Mouse (Mus musculus) 416B (cell line): Measurements from ENCODE around the gene Sema7a.

Experiments used
- DNase-seq: peaks from one replicate; pipeline ENCODE4 v3.0.0; 2011; ENCODE audit warnings: low read depth

The Sema7a gene

GRCm38 (mm10) chr9:57975200-57975821, 35.4 kb downstream of the Sema7a start:
- no peak for DNase-seq

- DNase-seq, result no peak
Measured at GRCm38 (mm10) chr9:57978025-57978424, 38.1 kb downstream of the Sema7a start.

GRCm38 (mm10) chr9:57978858-57979257, 38.9 kb downstream of the Sema7a start:
- DNase-seq, result no peak

GRCm38 (mm10) chr9:57980570-57980969, 40.7 kb downstream of the Sema7a start:
- no peak for DNase-seq

- DNase-seq, result no peak
Measured at GRCm38 (mm10) chr9:57985304-57985703, 45.4 kb downstream of the Sema7a start.

GRCm38 (mm10) chr9:57986293-57986692, 46.4 kb downstream of the Sema7a start:
- DNase-seq, result no peak

GRCm38 (mm10) chr9:57988098-57988497, 48.2 kb downstream of the Sema7a start:
- DNase-seq, result no peak

GRCm38 (mm10) chr9:57989309-57989708, 49.4 kb downstream of the Sema7a start:
- DNase-seq, result no peak

- peak; percentile 74 for DNase-seq
Measured at GRCm38 (mm10) chr9:57990438-57991110, 50.7 kb downstream of the Sema7a start.

- no peak for DNase-seq
Measured at GRCm38 (mm10) chr9:57992060-57992459, 52.1 kb downstream of the Sema7a start.

- DNase-seq, result peak; percentile 93
Measured at GRCm38 (mm10) chr9:57992781-57993591, 53.1 kb downstream of the Sema7a start.

GRCm38 (mm10) chr9:57995282-57995681, 55.4 kb downstream of the Sema7a start:
- DNase-seq, result peak; percentile 56

GRCm38 (mm10) chr9:57997511-57998031, 57.7 kb downstream of the Sema7a start:
- DNase-seq, result no peak

- peak; percentile 78 for DNase-seq
Measured at GRCm38 (mm10) chr9:57998032-57998659, 58.2 kb downstream of the Sema7a start.

- DNase-seq, result no peak
Measured at GRCm38 (mm10) chr9:57998685-57999084, 58.8 kb downstream of the Sema7a start.

- DNase-seq, result no peak
Measured at GRCm38 (mm10) chr9:57999676-58000075, 59.8 kb downstream of the Sema7a start.

GRCm38 (mm10) chr9:58003272-58003671, 63.4 kb downstream of the Sema7a start:
- peak; percentile 32 for DNase-seq

GRCm38 (mm10) chr9:58005753-58006461, 66.0 kb downstream of the Sema7a start, which contains the start of gene Cyp11a1:
Cyp11a1 (plus strand) TSS chr9:58006411.
- no peak for DNase-seq

GRCm38 (mm10) chr9:58008336-58009014, 68.6 kb downstream of the Sema7a start:
- no peak for DNase-seq

GRCm38 (mm10) chr9:58009015-58009362, 69.1 kb downstream of the Sema7a start:
- DNase-seq, result peak; percentile 88

GRCm38 (mm10) chr9:58009588-58009987, 69.7 kb downstream of the Sema7a start:
- DNase-seq, result peak; percentile 54
